Mouse (Mus musculus): ENCODE results near the gene Mpc2.

The Mpc2 gene

DNA sequence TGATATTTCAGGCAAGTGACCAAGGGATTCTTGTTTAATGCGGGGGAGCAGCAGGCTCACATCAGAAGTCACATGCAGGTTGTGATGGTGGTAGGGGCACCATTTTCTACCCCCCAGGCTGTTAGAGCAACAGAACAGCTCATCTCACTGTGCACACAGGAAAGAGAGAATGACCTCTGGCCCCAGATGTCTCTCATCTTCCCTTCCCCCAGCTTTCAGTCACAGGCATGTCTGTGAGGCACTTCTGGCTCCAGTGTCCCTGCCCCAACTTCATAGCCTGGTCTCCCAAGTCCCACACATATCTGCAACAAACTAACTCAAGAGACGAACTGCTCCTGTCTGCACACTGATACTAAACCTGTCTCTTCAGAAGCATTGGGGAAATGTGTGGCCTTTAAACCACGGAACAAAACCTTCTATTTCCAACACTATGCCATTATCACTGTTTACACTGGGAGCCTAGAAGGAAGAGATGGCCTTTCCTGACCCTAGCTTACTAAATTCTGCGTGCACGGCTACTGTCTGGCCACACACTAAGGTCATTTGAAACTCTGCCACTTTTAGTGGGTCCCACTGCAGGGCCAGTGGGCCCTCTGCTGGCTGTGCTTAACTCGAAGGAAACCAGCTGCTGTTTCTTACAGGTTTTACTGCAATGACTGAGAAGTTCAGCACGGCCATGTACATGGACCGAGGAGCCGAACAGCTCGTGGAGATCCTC, 43.0 kb downstream of the Mpc2 start:
- in situ Hi-C loops (cut with MboI; ENCODE audit: low sequenced_read_pairs) = no loop called here

DNA sequence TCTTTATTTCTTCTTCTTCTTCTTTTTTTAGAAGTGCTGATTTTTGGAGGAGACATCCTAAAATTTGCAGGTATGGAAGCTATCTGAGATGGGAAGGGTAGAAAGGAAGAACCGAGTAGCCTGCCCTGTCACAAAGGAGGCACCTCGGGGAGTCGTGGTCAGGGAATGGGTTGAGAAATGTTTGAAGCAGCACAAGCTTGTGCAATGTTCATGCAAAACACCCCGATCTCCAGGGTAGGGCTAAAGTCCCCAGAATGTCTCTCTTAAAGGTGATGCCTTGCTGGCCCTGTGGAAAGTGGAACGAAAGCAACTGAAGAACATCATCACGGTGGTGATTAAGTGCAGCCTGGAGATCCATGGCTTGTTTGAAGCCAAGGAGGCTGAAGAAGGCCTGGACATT, 45.9 kb downstream of the Mpc2 start:
- in situ Hi-C loops (cut with MboI; ENCODE audit: low sequenced_read_pairs) = no loop called here

DNA sequence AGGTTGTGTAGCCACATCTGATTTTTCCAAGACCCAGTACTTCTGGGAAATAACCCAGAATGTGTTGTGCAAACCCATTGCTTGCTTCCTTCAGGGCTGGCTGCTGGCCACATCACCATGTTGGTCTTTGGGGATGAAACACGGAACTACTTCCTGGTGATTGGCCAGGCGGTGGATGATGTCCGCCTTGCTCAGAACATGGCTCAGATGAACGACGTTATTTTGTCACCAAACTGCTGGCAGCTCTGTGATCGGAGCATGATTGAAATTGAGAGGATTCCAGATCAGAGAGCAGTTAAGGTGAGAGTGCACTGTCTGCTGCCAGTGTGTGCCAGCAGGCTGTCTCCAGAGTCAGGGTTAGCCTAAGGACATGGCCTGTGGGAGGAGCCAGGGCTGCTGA, 49.7 kb downstream of the Mpc2 start:
- in situ Hi-C loops (cut with MboI; ENCODE audit: low sequenced_read_pairs) = no loop called here

DNA sequence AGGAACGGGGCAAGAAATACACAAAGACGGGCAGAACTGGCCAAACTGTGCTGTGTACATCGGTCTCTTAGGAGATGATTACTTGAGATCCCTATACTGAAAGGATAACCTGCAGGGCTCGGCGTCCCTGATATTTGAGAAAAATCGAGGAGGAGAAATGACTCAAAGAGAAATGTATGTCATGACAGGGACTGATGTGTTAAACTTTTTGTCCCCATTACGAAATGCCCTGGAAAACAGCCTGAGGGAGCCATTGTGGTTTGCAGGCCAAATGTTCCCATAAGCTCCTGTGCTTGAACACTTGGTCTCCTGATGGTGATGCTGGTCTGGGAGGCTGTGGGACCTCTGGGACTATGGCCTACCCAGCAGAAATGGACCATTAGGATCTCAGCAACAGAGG, 60.3 kb downstream of the Mpc2 start:
- in situ Hi-C loops (cut with MboI; ENCODE audit: low sequenced_read_pairs) = no loop called here
